Mouse (Mus musculus) liver, embryonic 16.5 days (tissue): ENCODE results near the gene Rab4b. TPM values are rescaled to one million over a fixed set of nuclear protein-coding genes. Genes with fewer than 3 reads are reported as not detected.

Experiments
- ATAC-seq: fragments of 200-750 bp; cut with Nextera tagmentation; 2 replicates; pipeline ENCODE4 v1.8.0; 2017; ENCODE audit warnings: low read depth, mild to moderate bottlenecking, moderate number of reproducible peaks, moderate library complexity
- H3K27ac ChIP-seq: fragments of 300-500 bp; sonication (generic); 2 replicates; pipeline ENCODE4 v1.5.1; 2014; ENCODE audit warnings: mild to moderate bottlenecking, low read length
- H3K27me3 ChIP-seq: fragments of 300-500 bp; sonication (generic); 2 replicates; pipeline ENCODE4 v1.6.1; 2014; ENCODE audit warnings: low read depth, low read length, mixed read lengths; ENCODE audit not compliant: control insufficient read depth, insufficient read depth
- H3K36me3 ChIP-seq: fragments of 300-500 bp; sonication (generic); 2 replicates; pipeline ENCODE4 v1.6.1; 2014; ENCODE audit warnings: mild to moderate bottlenecking; ENCODE audit not compliant: control insufficient read depth, insufficient read depth
- H3K4me1 ChIP-seq: fragments of 300-500 bp; sonication (generic); 2 replicates; pipeline ENCODE4 v1.6.1; 2014; ENCODE audit warnings: low read depth, low read length, mixed read lengths; ENCODE audit not compliant: control insufficient read depth
- H3K4me2 ChIP-seq: fragments of 300-500 bp; sonication (generic); 2 replicates; pipeline ENCODE4 v1.6.1; 2014; ENCODE audit warnings: low read depth, low read length, mixed read lengths
- H3K4me3 ChIP-seq: fragments of 300-500 bp; sonication (generic); 2 replicates; pipeline ENCODE4 v1.5.1; 2014; ENCODE audit warnings: low read depth, mild to moderate bottlenecking, low read length
- H3K9ac ChIP-seq: fragments of 300-500 bp; sonication (generic); 2 replicates; pipeline ENCODE4 v1.6.1; 2014; ENCODE audit warnings: low read depth, low read length
- H3K9me3 ChIP-seq: fragments of 300-500 bp; sonication (generic); replicated peaks from 2 replicates; pipeline ENCODE4 v1.6.1; 2016; ENCODE audit warnings: low read length; ENCODE audit not compliant: control insufficient read depth
- WGBS: fragments of 180-500 bp; shearing (Covaris S2); extraction: QIAGEN DNeasy Blood & Tissue Kit; methylation state at CpG from one replicate; pipeline ENCODE4 v1.1.7; 2014; ENCODE audit not compliant: insufficient replicate concordance; 5-methylcytosine and 5-hydroxymethylcytosine counted together
- polyA plus RNA-seq: library from polyadenylated mRNA; unstranded; fragments of >200 nt; fragmentation: Nextera tagmentation; extraction: Ambion mirVana; gene quantifications from 2 replicates; pipeline ENCODE4 v1.2.1, GENCODE M21; 2015

Gene Rab4b
- polyA plus RNA-seq, 1 experiment from 2014 or later = 22.3 TPM

DNA sequence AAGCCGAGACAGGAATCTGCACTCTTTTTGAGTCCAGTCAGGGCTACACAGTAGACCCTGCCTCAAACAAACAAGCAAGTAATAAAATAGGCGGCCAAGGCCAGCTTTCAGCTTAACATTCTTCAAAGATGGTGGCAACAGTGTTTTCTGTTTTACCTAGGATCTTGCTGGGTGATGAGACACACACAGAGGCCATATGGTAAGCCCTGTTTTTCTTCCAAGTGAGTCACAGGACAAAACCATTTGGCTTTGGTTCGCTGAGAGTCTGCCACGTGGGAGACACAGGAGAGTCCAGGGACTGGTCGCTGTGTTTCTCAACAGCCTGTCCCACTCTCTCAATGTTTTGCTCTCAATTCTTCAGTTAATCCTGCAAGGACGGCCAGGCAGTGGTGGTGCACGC lies 39.9 kb upstream of the Rab4b start:
- Histone ChIP-seq H3K36me3 (no peaks in the 10 kb centered on the region), H3K27ac (no peak overlapping the region), H3K4me2 (no peak overlapping the region), H3K27me3 (no peaks in the 10 kb centered on the region), H3K4me1 (peaks cover 17% of the 10 kb centered on the region), H3K4me3 (no peak overlapping the region), H3K9me3 (no peaks in the 10 kb centered on the region), H3K9ac (no peak overlapping the region)
- no peak for ATAC-seq
- 61% methylated on average over 7 of the region's 7 CpGs for WGBS

- H3K27ac ChIP-seq = no peak overlapping the region
- H3K4me1 ChIP-seq = no peaks in the 10 kb centered on the region
- H3K36me3 ChIP-seq = no peaks in the 10 kb centered on the region; the same call in 1 of the 2 replicates
- no peak overlapping the region for H3K4me3 ChIP-seq
- no peak overlapping the region for H3K9ac ChIP-seq
- no peak overlapping the region for H3K4me2 ChIP-seq
- no peaks in the 10 kb centered on the region for H3K27me3 ChIP-seq
- no peak for ATAC-seq
- 55% methylated on average over 2 of the region's 2 CpGs for WGBS
- H3K9me3 ChIP-seq = no peaks in the 10 kb centered on the region
Measured at GRCm38 (mm10) chr7:27212626-27213025, 33.9 kb upstream of the Rab4b start.

DNA sequence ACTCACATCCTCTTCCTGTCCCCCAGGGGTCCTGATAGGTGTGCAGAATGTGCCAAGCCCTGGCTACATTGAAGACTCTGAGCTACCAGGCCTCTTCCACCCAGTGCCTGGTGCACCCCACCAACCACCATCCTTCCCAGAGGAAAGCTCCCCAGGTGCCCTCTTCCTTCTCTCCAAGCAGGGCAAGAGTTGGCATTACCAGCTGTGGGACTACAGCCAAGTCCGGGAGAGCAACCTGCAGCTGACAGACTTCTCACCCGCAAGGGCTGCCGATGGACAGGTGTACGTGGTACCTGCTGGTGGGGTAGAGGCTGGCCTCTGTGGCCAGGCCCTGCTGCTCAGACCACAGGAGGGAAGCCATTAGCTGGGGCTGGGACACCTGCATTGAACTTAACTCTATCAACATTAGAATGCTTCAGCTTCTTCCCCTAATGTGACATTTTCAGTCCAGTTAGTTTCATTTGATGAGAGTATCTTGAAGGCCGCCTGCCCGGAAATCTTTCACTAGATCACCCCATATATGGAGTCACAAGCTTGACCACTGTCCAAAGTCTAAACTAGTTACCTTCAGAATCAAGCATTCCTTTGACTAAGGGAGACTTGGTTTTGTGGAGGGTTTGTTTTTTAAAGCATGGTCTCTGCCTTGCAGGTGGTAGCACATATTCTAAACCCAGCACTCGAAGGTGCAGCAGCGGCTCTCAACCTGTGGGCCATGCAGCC lies 25.2 kb upstream of the Rab4b start:
- Histone ChIP-seq H3K27ac (no peak overlapping the region), H3K36me3 (no peaks in the 10 kb centered on the region), H3K27me3 (no peaks in the 10 kb centered on the region), H3K4me3 (no peak overlapping the region), H3K4me2 (no peak overlapping the region), H3K4me1 (no peaks in the 10 kb centered on the region), H3K9me3 (no peaks in the 10 kb centered on the region), H3K9ac (no peak overlapping the region)
- WGBS = 85% methylated on average over 8 of the region's 8 CpGs
- ATAC-seq = no peak

DNA sequence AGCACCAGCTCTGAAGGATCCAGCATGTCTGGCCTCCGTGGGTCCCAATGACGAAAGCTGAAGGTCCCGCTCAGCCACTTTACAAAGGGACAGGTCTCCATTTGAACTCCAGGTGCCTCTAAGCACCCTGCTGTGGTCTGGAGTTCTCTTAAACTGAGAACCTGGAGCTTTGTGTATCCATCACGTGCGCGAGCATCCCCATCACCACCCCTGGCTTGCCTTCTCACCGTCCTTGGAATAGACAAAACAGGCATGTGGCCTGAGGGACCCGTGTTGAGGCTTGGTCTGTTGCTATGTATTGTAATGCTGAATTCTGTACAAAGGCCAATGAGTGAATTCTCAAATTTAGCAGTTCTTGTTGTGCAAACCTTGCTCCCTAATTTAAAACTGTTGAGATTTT lies 20.1 kb upstream of the Rab4b start:
- no peaks in the 10 kb centered on the region; the same call in 1 of the 2 replicates for H3K36me3 ChIP-seq
- WGBS = 84% methylated on average over 8 of the region's 8 CpGs
- H3K27ac ChIP-seq = no peak overlapping the region
- H3K4me1 ChIP-seq = peaks cover 17% of the 10 kb centered on the region
- no peak for ATAC-seq
- no peak overlapping the region for H3K9ac ChIP-seq
- no peak overlapping the region for H3K4me3 ChIP-seq
- H3K27me3 ChIP-seq = no peaks in the 10 kb centered on the region
- no peak overlapping the region for H3K4me2 ChIP-seq
- H3K9me3 ChIP-seq = no peaks in the 10 kb centered on the region

- ATAC-seq = no peak
- H3K4me1 ChIP-seq = peaks cover 17% of the 10 kb centered on the region
- H3K27me3 ChIP-seq = no peaks in the 10 kb centered on the region
- no peaks in the 10 kb centered on the region for H3K9me3 ChIP-seq
- H3K27ac ChIP-seq = no peak overlapping the region
- H3K9ac ChIP-seq = no peak overlapping the region
- no peak overlapping the region for H3K4me2 ChIP-seq
- no peak overlapping the region for H3K4me3 ChIP-seq
- peaks cover 4% of the 10 kb centered on the region for H3K36me3 ChIP-seq
Measured at GRCm38 (mm10) chr7:27198355-27198754, 19.7 kb upstream of the Rab4b start.

- no peak overlapping the region for H3K27ac ChIP-seq
- peaks cover 6% of the 10 kb centered on the region for H3K36me3 ChIP-seq
- ATAC-seq = no peak
- no peak overlapping the region for H3K4me3 ChIP-seq
- 67% methylated on average over 8 of the region's 8 CpGs for WGBS
- no peak overlapping the region for H3K4me2 ChIP-seq
- H3K4me1 ChIP-seq = peaks cover 17% of the 10 kb centered on the region
- H3K9ac ChIP-seq = no peak overlapping the region
- H3K9me3 ChIP-seq = no peaks in the 10 kb centered on the region
- no peaks in the 10 kb centered on the region for H3K27me3 ChIP-seq
Measured at GRCm38 (mm10) chr7:27197634-27198033, 18.9 kb upstream of the Rab4b start.

DNA sequence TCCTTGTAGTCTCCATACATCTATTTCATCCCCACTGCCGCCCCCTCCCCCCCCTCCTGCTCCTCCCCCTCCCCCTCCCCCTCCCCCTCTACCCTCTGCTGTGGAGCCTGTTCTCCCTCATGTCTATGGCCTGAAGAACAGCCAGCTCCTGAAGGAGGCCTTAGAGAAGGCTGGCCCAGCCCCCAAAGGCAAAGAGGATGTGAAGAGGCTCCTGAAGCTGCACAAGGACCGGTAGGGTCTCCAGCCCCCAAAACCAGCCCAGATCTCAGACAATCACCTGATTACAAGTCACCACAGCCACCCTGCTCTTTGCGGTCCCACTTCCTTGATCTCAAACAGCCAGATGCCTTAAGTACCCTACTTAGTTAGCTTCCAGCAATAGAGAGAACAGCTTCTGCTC lies 18.4 kb upstream of the Rab4b start:
- H3K27ac ChIP-seq = no peak overlapping the region
- H3K4me1 ChIP-seq = peaks cover 17% of the 10 kb centered on the region
- H3K27me3 ChIP-seq = no peaks in the 10 kb centered on the region
- no peak overlapping the region for H3K9ac ChIP-seq
- H3K36me3 ChIP-seq = peaks cover 11% of the 10 kb centered on the region
- no peak overlapping the region for H3K4me3 ChIP-seq
- H3K9me3 ChIP-seq = no peaks in the 10 kb centered on the region
- ATAC-seq = no peak
- no peak overlapping the region for H3K4me2 ChIP-seq
- WGBS = 69% methylated on average over 3 of the region's 3 CpGs

GRCm38 (mm10) chr7:27195681-27196611 lies 17.2 kb upstream of the Rab4b start, which contains the start of the genes BC024978 and Snrpa:
Gene BC024978, plus strand, starts transcription at chr7:27195781.
Gene Snrpa, minus strand, starts transcription at chr7:27196271.
- H3K4me1 ChIP-seq = peaks cover 17% of the 10 kb centered on the region
- peak within 1 kb of the TSS; percentile 95 for H3K27ac ChIP-seq
- H3K27me3 ChIP-seq = no peaks in the 10 kb centered on the region
- peak within 1 kb of the TSS; percentile 81 for H3K9ac ChIP-seq
- no peaks in the 10 kb centered on the region for H3K9me3 ChIP-seq
- H3K36me3 ChIP-seq = peaks cover 23% of the 10 kb centered on the region
- peak; percentile 98 for ATAC-seq
- under 1% methylated on average over 64 of the region's 64 CpGs for WGBS
- peak within 1 kb of the TSS; percentile 89 for H3K4me2 ChIP-seq
- H3K4me3 ChIP-seq = peak within 1 kb of the TSS; percentile 86

DNA sequence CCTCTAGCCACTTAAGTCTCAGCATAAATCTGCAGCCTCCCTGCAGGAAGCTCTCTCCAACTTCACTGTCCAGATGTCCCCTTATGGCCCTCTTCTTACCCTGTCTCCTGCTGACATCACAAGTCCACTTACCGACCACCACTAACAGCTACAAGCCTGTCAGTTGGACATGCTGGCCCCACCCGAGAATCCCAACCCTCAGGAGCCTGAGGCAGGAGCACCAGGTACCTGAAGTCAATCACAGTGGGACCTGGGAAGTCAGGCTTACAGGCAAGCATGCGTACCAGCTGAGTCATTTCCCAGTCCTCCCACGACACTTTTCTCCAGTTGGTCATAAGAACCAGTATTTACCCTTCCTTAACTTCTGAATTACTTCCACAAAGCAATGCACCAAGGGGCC lies 15.0 kb upstream of the Rab4b start:
- Histone ChIP-seq H3K4me2 (no peak overlapping the region), H3K36me3 (peaks cover 44% of the 10 kb centered on the region), H3K27ac (no peak overlapping the region), H3K27me3 (no peaks in the 10 kb centered on the region), H3K4me1 (peaks cover 17% of the 10 kb centered on the region), H3K9me3 (no peaks in the 10 kb centered on the region), H3K9ac (no peak overlapping the region), H3K4me3 (no peak overlapping the region)
- ATAC-seq = no peak
- WGBS = 71% methylated on average over 4 of the region's 4 CpGs
